Mouse (Mus musculus): ENCODE measurements around the gene Apol8.
"Not testable (repeated sequence)": the region's sequence is repeated elsewhere in the genome, so short reads cannot be mapped to it uniquely, and the experiment has no call there.

- not testable (repeated sequence) for TF ChIP-seq CTCF, POLR2A (IDR thresholded peaks at IDR 0.05; ENCODE audit: extremely low read depth, insufficient read depth, low read length)
Observed at GRCm38 (mm10) chr15:77733903-77734302, 22.9 kb downstream of the Apol8 start.
